Mouse (Mus musculus) T-helper 17 cell (primary cell): ENCODE measurements around the gene 9330159F19Rik.

Source experiments
- in situ Hi-C, 2 experiments: fragments of 300-600 bp; cut with MboI, MseI; formaldehyde crosslinking; loops; 1 replicate in 1 of 2; 2 replicates in 1 of 2; pipeline ENCODE4 v1.15.1; 2025; ENCODE audit warnings: high pct_unique_total_duplicates in 2 of 2

Gene 9330159F19Rik

DNA sequence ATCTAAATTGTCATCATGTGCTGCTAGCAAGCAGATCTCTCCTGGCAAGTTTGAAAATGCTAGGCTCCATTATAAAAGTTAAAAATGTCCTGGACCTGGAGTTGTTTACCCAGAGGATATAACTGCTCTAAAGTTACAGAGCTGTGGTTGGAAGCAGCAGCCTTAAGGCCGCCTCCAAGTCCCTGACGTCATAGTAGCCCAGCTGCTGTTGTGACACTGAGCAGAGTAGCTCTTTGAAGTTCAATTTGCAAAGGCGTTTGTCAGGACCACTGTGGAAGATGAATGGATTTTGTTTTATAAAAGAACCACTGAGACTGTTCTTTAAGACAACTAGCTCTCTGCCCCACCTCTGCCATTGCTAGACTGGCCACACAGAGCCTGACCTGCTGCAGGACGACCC lies at the start of gene 9330159F19Rik:
Gene 9330159F19Rik, plus strand, starts transcription at position 154 of the 400 bp plus-strand sequence.
- in situ Hi-C loops, result no loop called here

DNA sequence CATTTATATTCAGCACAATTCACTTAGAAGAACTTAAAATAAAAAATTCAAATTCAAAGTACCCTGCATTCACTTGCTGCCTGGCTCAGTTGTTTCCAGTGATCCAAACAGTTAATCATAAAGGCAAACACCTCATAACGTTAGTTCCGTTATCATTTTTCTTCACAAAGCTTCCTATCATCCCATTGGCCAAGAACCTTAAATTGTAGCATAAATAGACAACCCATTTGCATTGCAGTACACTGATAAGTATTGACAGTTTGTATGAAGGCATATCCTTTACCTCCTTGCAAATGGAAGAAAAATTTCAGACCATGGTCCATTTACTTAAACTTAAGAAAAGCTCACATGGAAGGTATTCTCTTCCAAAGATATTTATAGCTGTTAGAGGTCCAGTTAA lies 49.7 kb upstream of the 9330159F19Rik start:
- in situ Hi-C loops, result no loop called here

GRCm38 (mm10) chr10:29173778-29174177 lies 37.6 kb upstream of the 9330159F19Rik start:
- in situ Hi-C loops, result no loop called here

DNA sequence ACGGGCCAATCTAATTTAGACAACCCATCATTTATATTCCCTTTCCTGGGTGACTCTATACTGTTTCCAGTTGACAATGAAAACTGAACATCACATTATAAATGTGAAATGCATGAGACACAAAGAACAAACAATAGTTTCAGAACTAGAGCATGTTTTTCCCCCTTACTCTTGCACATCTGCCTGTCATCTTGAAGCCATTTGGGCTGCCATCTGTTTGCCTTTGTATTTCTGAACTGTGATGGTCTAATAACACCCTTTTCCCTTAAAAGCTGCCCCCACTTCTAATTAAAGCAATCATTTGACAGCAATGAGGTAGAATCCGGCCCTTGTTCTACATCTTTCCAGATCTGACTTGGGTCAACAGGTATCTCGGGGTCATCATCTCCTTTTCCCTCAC lies 35.8 kb upstream of the 9330159F19Rik start:
- in situ Hi-C loops, result no loop called here

- in situ Hi-C loops, result no loop called here
Observed at GRCm38 (mm10) chr10:29176881-29177280, 34.5 kb upstream of the 9330159F19Rik start.

- in situ Hi-C loops, result no loop called here
Observed at GRCm38 (mm10) chr10:29178003-29178402, 33.4 kb upstream of the 9330159F19Rik start.

GRCm38 (mm10) chr10:29180210-29180609 lies 31.2 kb upstream of the 9330159F19Rik start:
- in situ Hi-C loops, result no loop called here

GRCm38 (mm10) chr10:29181046-29181445 lies 30.4 kb upstream of the 9330159F19Rik start:
- in situ Hi-C loops, result no loop called here

GRCm38 (mm10) chr10:29193769-29194168 lies 17.6 kb upstream of the 9330159F19Rik start:
- in situ Hi-C loops, result no loop called here

- in situ Hi-C loops, result no loop called here
Observed at GRCm38 (mm10) chr10:29196811-29197210, 14.6 kb upstream of the 9330159F19Rik start.

GRCm38 (mm10) chr10:29198642-29199041 lies 12.8 kb upstream of the 9330159F19Rik start, which contains the start of gene Gm49353:
TSS of gene Gm49353 (plus strand) at chr10:29198954.
- in situ Hi-C loops, result no loop called here

DNA sequence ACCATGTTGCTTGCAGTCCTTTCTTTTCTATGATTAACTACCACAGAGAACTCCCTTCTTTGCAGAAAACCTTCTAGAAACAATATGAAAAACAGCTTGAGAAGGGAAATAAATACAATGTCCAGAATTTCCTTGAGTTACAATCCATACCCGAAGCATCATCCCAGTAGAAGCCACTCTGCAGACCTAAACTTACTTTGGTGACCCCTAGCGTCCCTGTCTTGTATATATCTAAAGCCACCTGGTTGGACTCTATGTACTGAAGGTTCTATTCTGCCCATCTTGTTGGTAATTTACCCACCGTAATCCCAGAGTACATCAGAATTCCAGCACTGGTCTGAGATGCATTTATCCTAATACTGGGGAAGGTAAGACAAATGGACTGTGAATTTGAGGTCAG lies 11.6 kb upstream of the 9330159F19Rik start:
- in situ Hi-C loops, result no loop called here

- in situ Hi-C loops, result no loop called here
Observed at GRCm38 (mm10) chr10:29200609-29201008, 10.8 kb upstream of the 9330159F19Rik start.

DNA sequence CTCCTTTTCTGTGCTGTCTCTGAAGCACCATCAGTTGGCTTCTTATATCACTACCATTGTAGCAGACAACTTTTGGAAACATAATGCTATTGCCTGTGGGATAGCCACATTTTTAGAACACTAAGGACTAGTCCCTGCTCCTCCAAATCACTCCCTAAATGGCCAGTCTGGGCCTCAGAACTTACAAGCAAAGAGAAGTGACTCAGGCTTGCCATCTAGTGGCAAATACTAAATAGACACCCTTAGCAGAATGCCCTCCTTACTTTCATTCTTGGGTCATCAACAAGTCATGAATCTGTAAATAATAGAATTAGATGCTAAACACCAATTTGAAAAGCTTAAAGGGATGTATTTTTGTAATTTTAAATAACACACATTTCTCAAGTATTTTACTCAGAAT lies 4.7 kb upstream of the 9330159F19Rik start:
- in situ Hi-C loops, result no loop called here

- in situ Hi-C loops, result no loop called here
Observed at GRCm38 (mm10) chr10:29208735-29209134, 2.7 kb upstream of the 9330159F19Rik start.

DNA sequence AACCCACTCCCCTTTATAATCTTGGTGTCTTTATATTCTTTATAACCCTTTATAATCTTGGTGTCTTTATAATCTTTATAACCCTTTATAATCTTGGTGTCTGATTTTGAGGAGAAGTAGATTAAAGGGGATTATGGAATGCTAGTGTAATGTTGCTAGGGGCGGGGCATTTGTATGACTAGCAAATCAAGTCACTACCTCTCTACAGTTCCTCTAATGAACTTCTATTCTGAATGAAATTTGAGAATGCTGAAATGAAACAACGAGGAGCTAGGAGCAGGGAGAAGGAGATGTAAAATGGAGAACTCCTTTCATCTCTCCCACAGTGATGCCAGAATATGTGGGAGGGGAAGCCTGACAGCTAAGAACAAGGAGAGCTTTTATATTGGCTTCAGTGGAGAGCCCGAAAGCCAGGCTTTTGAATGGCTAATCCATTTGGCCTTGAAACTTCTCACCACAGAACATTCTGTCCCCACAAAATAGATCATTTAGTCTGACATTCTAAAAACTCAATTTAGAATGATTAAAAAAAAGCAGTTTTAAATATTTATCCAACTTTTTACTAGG lies 2.2 kb downstream of the 9330159F19Rik start:
- in situ Hi-C loops, result no loop called here

GRCm38 (mm10) chr10:29216957-29217356 lies 5.6 kb downstream of the 9330159F19Rik start:
- in situ Hi-C loops, result no loop called here

GRCm38 (mm10) chr10:29217451-29217850 lies 6.0 kb downstream of the 9330159F19Rik start:
- in situ Hi-C loops, result no loop called here

DNA sequence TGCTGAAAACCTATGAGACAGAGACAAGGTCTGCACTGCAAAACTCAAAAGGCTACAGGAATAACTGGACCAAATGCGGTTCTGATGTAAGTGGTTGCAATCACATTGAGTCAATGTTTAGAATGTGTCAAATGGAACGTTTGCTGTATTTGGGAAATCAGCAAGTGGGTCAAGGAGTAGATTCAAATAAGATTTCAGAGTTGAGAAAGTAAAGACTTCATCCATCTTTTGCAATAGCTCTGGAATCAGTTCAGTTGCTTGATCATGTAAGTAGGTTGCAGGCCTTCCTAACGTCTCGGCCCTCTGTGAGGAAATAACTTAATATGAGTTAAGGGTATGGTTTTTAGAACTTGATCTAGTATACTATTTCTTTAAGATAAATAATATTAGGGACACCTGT lies 13.9 kb downstream of the 9330159F19Rik start:
- in situ Hi-C loops, result no loop called here

DNA sequence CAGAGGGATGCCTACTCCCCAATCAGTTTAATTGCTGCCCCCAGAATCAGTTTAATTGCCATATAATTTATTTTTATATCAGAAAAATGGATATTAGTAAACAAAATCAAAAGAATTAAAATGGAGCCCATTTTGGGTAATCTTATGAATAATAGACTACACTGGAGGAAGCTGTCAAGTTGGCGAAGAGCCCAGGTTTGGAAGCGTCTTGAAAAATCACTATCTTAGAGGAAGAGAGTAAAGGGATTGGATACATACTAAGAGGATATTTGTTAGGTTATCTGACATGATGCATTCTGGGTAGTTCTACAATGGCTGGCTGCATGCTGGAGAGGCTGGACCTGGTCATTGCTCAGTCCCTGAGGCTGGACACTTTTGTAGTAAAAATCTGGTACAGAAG lies 19.8 kb downstream of the 9330159F19Rik start:
- in situ Hi-C loops, result no loop called here
